Mouse (Mus musculus): ENCODE data around the gene 1700006A11Rik. TPM values are rescaled to one million over a fixed set of nuclear protein-coding genes. Genes with fewer than 3 reads are reported as not detected.
"Not testable (repeated sequence)": the region's sequence is repeated elsewhere in the genome, so short reads cannot be mapped to it uniquely, and the experiment has no call there.

Gene 1700006A11Rik
- not detected for polyA plus RNA-seq (2021)

- ChIA-PET CTCF (no interaction called here), POLR2A (no interaction called here)
- no peaks in the 10 kb centered on the region for H3K27me3 ChIP-seq
- no peak for ATAC-seq
- no peak for DNase-seq (ENCODE audit: low read depth, low spot score)
- TF ChIP-seq CTCF (IDR thresholded peaks at IDR 0.05), result no peak
- in situ Hi-C loops (cut with MboI; ENCODE audit: low pct_unique_long_range_greater_than_20kb), result no loop called here
Measured at GRCm38 (mm10) chr3:124425940-124426339, at the start of gene 1700006A11Rik. Gene 1700006A11Rik (minus strand): TSS chr3:124426040.

- in situ Hi-C loops (cut with MboI; ENCODE audit: low pct_unique_long_range_greater_than_20kb); CTCF ChIA-PET; H3K27me3 ChIP-seq; POLR2A ChIA-PET; ATAC-seq; DNase-seq (ENCODE audit: low read depth, low spot score): not testable (repeated sequence)
Measured at GRCm38 (mm10) chr3:124474291-124474690, 48.5 kb upstream of the 1700006A11Rik start.

- DNase-seq (ENCODE audit: low read depth, low spot score), result no peak
- H3K27me3 ChIP-seq, result no peaks in the 10 kb centered on the region
- no peak for ATAC-seq
- in situ Hi-C loops (cut with MboI; ENCODE audit: low pct_unique_long_range_greater_than_20kb), result no loop called here
- CTCF ChIA-PET, result no interaction called here
- TF ChIP-seq CTCF (IDR thresholded peaks at IDR 0.05), result peak; percentile 26
- POLR2A ChIA-PET, result no interaction called here
Measured at GRCm38 (mm10) chr3:124466102-124466730, 40.4 kb upstream of the 1700006A11Rik start.

DNA sequence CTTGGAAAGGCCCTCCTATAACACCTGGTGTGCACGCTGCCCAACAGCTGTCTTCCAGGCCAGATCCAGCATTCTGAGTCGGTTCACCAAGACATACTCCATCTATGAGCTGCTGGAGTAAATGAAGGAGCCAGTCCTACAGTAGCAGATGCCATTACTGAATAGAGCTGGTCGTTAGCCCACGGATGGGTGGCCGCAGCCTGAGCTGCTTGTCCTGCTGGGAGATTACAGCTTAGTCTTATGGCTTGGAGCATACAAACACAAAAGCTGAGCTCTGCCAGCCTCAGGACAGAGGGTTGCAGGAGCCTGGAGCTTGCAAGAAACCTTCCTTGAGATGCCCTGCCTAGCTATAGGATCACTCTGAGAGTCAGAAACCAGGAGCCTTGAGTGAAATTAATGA lies 33.6 kb downstream of the 1700006A11Rik start:
- POLR2A ChIA-PET, result no interaction called here
- no peak for DNase-seq (ENCODE audit: low read depth, low spot score)
- no peaks in the 10 kb centered on the region for H3K27me3 ChIP-seq
- TF ChIP-seq CTCF (IDR thresholded peaks at IDR 0.05), result no peak
- CTCF ChIA-PET, result interaction anchor here (1.9 to 2.0 kb wide), 2 partner anchors 11 to 13 kb away, joined by 5 to 6 read pairs; no protein-coding TSS in a partner anchor
- no peak for ATAC-seq
- in situ Hi-C loops (cut with MboI; ENCODE audit: low pct_unique_long_range_greater_than_20kb), result no loop called here

GRCm38 (mm10) chr3:124390101-124390500 lies 35.7 kb downstream of the 1700006A11Rik start:
- H3K27me3 ChIP-seq, result no peaks in the 10 kb centered on the region
- in situ Hi-C loops (cut with MboI; ENCODE audit: low pct_unique_long_range_greater_than_20kb), result no loop called here
- TF ChIP-seq CTCF (IDR thresholded peaks at IDR 0.05), result no peak
- no peak for ATAC-seq
- CTCF ChIA-PET, result interaction anchor here (2.9 to 3.5 kb wide), 2 partner anchors 11 kb away, joined by 11 to 12 read pairs; no protein-coding TSS in a partner anchor
- no peak for DNase-seq (ENCODE audit: low read depth, low spot score)
- POLR2A ChIA-PET, result no interaction called here

GRCm38 (mm10) chr3:124389650-124390049 lies 36.2 kb downstream of the 1700006A11Rik start:
- POLR2A ChIA-PET, result no interaction called here
- no peaks in the 10 kb centered on the region for H3K27me3 ChIP-seq
- in situ Hi-C loops (cut with MboI; ENCODE audit: low pct_unique_long_range_greater_than_20kb), result no loop called here
- no peak for ATAC-seq
- no peak for DNase-seq (ENCODE audit: low read depth, low spot score)
- no peak for TF ChIP-seq CTCF (IDR thresholded peaks at IDR 0.05)
- CTCF ChIA-PET, result interaction anchor here (1.2 to 3.5 kb wide), 3 partner anchors 11 to 44 kb away, joined by 3 to 12 read pairs (median 11); no protein-coding TSS in a partner anchor

GRCm38 (mm10) chr3:124385377-124385776 lies 40.5 kb downstream of the 1700006A11Rik start:
- DNase-seq (ENCODE audit: low read depth, low spot score); in situ Hi-C loops (cut with MboI; ENCODE audit: low pct_unique_long_range_greater_than_20kb); CTCF ChIA-PET; H3K27me3 ChIP-seq; ATAC-seq; POLR2A ChIA-PET: not testable (repeated sequence)

- POLR2A ChIA-PET, result no interaction called here
- ATAC-seq, result peak; percentile 17
- in situ Hi-C loops (cut with MboI; ENCODE audit: low pct_unique_long_range_greater_than_20kb), result no loop called here
- no peak for TF ChIP-seq CTCF (IDR thresholded peaks at IDR 0.05)
- no peaks in the 10 kb centered on the region for H3K27me3 ChIP-seq
- CTCF ChIA-PET, result interaction anchor here (1.6 kb wide), 1 partner anchor 10 kb away, joined by 4 read pairs; no protein-coding TSS in a partner anchor
- DNase-seq (ENCODE audit: low read depth, low spot score), result no peak
Measured at GRCm38 (mm10) chr3:124372031-124372430, 53.8 kb downstream of the 1700006A11Rik start.

- ChIA-PET POLR2A (no interaction called here), CTCF (interaction anchor here (1.3 kb wide), 1 partner anchor 11 kb away, joined by 5 read pairs; no protein-coding TSS in a partner anchor)
- in situ Hi-C loops (cut with MboI; ENCODE audit: low pct_unique_long_range_greater_than_20kb), result no loop called here
- no peaks in the 10 kb centered on the region for H3K27me3 ChIP-seq
- DNase-seq (ENCODE audit: low read depth, low spot score), result no peak
- ATAC-seq, result no peak
- TF ChIP-seq CTCF (IDR thresholded peaks at IDR 0.05), result no peak
Measured at GRCm38 (mm10) chr3:124357533-124357932, 68.3 kb downstream of the 1700006A11Rik start.

Other genes starting within 250 kb of the 1700006A11Rik start
- gene Tram1l1, start 105.2 kb downstream of the 1700006A11Rik start, polyA plus RNA-seq (2021), result not detected
- gene 1700003H04Rik, start 155.1 kb upstream of the 1700006A11Rik start, polyA plus RNA-seq (2021), result not detected

Data from Patski (cell line).